Mouse (Mus musculus) erythroblast, embryonic 14.5 days (primary cell): ENCODE results near the gene Tshz2.

Source experiments
- GATA1 ChIP-seq: IDR thresholded peaks from 2 replicates; pipeline ENCODE4 v1.6.1; 2012; ENCODE audit warnings: low read length, inconsistent platforms, mixed read lengths
- TAL1 ChIP-seq: IDR thresholded peaks from 3 replicates; pipeline ENCODE4 v1.6.1; 2012; ENCODE audit warnings: low read length, inconsistent platforms, mixed read lengths

GRCm38 (mm10) chr2:169811589-169811988 is 178.8 kb downstream of the Tshz2 start:
- TF ChIP-seq GATA1, result no peak
- no peak for TF ChIP-seq TAL1
